Mouse (Mus musculus): ENCODE results near the gene Usp8.

DNA sequence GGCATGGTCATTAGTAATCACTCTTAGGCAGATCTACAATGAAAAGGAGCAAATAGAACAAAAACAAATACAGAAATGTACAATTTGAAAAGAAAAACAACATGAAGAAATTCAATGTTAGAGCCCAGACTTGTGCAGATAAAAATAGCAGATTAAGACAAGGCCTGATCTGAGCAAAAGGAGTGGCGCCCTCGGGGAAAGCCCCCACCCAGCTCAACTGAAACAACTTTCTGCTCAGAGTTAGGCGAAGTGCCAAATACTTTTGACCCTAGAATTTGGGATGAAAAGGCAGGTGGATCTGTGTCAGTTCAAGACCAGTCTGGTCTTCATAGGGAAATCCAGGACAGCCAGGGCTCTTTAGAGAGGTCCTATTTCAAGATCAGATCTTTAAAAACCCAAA, 41.1 kb upstream of the Usp8 start:
- TF ChIP-seq EP300 (optimal IDR thresholded peaks at IDR 0.05): no peak
- no peak for TF ChIP-seq CTCF (IDR thresholded peaks at IDR 0.05; ENCODE audit: low read depth)

All from stomach, postnatal 0 days (tissue).